Mouse (Mus musculus): Measurements from ENCODE around the gene Sox30.

The Sox30 gene

DNA sequence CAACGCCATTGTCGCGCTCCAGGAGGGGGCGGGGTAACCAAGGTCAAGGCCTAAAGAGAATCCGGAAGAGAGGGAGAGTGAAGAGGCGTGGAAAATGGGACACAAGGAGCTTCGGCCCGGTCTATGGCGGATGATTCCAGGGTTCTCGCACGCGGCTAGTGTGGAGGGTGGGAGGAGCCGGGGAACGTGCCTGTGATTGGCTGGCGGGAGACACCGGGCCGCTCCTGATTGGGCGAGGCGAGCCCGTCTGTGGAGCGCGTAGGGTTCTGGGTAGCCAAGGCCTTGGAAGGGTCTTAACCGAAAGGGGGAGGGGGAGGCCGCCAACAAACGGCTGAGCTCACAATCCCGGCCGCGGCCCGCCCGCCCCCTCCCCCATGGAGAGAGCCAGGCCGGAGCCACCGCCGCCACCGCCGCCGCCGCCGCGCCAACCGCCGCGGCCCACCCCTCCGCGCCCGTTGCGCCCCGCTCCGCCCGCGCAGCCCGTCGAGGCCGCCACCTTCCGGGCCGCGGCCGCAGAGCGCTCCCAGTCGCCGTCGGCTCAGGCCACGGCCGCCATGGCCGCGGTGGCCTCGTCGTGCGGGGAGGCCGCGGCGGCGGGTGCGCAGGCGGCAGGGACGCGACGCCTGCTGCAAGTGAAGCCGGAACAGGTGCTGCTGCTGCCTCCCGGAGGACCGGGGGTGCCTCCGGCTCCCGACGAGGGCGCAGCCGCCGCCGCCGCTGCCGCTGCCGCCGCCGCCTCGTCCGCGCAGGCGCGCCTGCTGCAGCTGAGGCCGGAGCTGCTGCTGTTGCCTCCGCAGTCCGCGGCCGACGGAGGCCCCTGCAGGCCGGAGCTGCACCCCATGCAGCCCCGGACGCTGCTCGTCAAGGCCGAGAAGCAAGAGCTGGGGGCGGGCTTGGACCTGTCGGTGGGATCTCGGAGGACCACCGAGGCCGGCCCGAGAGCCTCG lies at the start of gene Sox30:
TSS of gene Sox30 (plus strand) at position 365 of the 947 bp plus-strand sequence.
- peak; percentile 9 to 16 for DNase-seq (ENCODE audit: low spot score in 2 of 2)

DNA sequence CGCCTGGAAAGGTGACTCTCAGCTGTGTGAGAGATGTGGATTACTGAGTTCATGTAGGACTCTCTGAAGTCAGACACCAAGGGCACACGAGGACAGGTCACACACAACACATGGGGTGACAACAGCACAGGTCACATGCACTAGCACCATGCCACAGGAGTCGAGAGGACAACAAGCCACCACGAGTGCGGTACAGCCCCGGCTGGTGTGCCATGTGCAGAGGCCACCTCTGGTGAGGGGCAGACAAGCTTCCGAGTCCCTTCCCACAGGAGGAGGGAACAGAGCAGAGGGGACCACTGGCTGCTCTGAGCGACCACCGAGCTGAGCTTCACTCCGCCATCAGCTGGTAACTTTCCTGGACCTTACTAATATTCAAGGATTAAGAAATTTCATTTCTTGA lies 47.3 kb upstream of the Sox30 start:
- DNase-seq (ENCODE audit: low spot score in 2 of 2) = no peak

GRCm38 (mm10) chr11:45937478-45937877 lies 42.6 kb upstream of the Sox30 start:
- no peak for DNase-seq (ENCODE audit: low spot score in 2 of 2)

DNA sequence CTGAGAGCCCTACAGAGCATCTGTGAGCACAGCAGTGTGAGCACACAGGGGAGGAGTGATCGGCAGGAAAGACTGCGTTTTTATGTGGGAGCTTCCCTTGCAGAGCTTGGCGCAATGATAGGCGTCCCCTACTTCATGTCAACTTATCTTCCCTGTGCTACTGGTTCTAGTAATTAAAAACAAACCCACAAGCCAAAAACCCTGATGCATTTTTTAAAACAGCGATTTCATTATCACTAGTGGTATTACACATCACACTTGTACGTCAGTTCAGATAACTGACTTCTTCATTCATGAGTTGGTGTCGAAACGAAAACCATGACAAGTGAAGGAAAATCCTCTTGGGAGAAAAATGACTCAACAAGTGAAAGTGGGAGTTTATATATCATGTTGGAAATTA lies 41.2 kb upstream of the Sox30 start:
- DNase-seq (ENCODE audit: low spot score in 2 of 2) = no peak

GRCm38 (mm10) chr11:45942281-45942680 lies 37.8 kb upstream of the Sox30 start:
- no peak for DNase-seq (ENCODE audit: low spot score in 2 of 2)

DNA sequence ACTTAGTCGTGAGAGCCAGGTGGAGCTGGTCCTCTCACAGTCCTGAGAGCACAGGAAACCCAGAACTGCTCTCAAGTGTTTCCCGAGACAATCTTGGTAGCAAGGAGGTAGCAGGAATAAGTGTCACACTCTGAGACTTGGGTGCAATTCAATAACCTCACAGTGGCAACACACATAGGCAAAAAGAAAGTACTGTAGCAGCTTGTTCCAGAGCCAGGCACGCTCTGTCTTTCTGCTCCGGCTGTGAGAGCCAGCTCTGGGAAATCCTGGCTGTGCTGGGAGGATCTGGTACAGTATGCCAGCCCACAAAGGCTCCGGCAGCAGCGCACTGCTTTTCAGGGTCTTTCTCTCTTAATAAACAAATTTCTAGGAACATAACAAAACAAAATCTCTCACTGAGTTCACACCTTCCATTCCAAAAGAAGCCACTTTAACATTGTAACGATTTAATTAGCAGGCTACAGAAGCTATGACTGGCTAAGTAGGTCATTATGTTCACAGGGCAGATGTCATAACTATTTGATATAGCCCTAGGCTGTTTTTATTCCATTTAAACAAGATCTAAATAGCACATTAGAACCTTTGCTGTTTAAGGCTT lies 36.9 kb upstream of the Sox30 start:
- peak; percentile 61 to 77 for DNase-seq (ENCODE audit: low spot score in 2 of 2)

DNA sequence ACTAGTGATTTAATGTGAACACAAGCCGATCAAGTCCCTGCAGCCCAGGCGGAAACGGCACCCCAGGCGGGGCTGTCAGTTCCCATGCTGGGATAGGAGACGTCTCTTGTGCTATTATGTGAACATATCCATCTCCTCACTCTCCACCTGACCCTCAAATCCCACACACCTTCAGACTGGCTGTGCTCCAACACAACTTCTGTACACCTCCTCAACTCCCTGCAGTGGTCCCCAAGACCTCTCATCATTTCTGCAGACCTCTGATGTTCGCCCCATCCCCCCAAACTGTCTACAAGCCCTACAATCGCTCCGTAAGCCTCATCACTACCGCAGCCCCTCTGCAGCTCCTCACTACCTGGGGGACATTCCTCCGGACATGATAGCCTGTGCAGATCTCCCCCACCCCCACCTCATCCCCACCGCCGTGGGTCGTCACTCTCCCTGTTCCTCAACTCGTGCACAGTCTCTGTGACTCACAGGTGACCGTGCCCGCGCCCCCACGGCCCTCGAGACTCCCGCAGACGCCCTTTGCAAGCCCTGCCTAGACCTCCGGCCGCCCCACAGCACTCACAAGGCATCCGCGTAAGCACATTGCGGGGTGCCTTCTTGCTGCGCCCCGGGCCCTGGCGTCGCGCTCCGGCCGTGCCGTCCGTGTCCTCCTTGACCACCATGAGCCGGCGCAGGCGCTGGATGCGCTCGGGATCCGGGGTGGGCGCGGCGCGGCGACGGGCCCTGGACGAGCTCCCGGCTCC lies 36.0 kb upstream of the Sox30 start:
- no peak for DNase-seq (ENCODE audit: low spot score in 2 of 2)

GRCm38 (mm10) chr11:45944643-45945156 lies 35.4 kb upstream of the Sox30 start, which contains the start of gene Lsm11:
Gene Lsm11, minus strand, starts transcription at chr11:45944935.
- DNase-seq (ENCODE audit: low spot score in 2 of 2) = peak; percentile 90 to 91

DNA sequence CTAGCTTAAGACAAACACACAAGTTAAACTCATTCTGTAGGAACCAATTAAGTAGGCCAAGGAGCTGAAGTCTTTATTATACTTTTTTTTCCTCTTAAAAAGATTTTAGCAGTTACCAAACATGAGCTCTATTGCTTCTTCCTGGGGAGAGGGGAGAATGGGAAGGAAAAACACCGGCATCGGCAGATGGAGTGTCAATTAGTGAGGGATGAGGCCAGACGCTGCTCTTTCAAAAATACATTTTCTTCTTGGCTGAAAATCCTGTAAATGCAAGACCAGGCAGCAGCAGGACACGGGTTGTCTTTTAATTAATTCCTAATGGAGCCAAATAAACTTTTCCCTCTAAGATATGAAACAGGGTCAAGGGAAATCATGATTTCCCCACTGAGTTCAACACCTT lies 33.3 kb upstream of the Sox30 start:
- DNase-seq (ENCODE audit: low spot score in 2 of 2) = no peak

DNA sequence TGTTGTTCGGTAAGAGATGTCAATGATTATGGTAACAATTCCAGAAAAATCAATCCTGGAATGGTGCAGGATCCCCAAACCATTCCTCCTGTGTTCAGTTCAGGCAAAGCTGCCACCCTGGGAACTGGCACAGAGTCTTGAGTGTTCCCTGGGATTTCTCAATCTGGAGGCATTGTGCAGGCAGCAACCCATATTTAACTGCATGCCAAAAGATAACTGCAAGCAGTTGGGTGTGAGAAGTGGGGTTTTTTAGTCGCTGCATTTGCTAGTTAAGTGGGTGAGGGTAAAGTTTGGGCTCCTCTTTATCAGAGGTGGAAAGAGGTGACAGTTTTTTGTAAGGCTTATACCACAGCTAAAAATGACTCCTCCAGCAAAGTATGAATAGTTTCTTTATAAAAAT lies 32.6 kb upstream of the Sox30 start:
- peak; percentile 30 to 62 for DNase-seq (ENCODE audit: low spot score in 2 of 2)

GRCm38 (mm10) chr11:45955127-45955627 lies 24.9 kb upstream of the Sox30 start, which contains the start of gene Thg1l:
Gene Thg1l, minus strand, starts transcription at chr11:45955494.
- DNase-seq (ENCODE audit: low spot score in 2 of 2) = peak; percentile 89 to 90

DNA sequence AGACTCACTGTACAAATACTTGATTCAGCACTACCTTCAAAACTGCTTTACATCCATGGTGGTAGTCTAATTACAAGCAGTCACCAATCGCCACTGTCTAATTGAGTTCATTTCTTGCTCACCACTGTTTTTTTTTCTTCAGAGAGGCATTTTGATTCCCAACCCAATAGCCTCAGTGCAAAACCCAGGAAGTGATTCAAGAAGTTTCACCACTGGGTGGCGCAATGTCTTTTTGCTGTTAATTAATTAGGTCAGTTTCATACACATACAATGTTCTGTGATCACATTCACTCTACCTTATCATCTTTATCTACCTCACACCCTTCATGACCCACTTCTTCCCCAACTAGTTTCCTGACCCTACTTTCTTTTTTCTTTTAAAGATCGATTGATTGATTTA lies 20.5 kb upstream of the Sox30 start:
- no peak for DNase-seq (ENCODE audit: low spot score in 2 of 2)

DNA sequence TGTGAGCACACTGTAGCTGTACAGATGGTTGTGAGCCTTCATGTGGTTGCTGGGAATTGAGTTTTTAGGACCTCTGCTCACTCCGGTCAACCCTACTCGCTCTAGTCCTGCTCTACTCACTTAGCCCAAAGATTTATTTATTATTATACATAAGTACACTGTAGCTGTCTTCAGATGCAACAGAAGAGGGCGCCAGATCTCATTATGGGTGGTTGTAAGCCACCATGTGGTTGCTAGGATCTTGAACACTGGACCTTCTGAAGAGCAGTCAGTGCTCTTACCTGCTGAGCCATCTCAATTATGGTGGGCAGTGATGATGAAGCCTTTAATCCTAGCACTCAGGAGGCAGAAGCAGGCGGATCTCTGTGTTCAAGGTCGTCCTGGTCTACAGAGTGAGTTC lies 20.1 kb upstream of the Sox30 start:
- no peak for DNase-seq (ENCODE audit: low spot score in 2 of 2)

DNA sequence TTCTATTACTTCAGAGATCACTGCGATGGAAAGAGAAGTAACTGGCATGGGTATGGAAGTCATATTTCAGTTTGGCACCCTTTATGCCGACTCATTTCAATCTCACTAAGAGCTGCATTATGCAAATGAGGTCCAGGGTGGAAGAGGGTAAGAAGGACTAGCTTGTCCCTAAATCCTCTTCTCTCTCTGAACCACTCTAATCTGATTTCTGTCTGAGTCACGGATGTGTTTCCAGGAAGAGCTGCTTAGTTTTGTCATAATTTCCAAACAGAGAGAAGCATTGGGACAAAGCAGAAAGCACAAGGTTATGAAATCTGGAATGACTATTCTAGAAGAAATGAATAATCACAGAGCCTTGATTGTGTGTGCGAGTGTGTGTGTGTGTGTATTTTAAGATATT lies 13.2 kb upstream of the Sox30 start:
- DNase-seq (ENCODE audit: low spot score in 2 of 2) = no peak

DNA sequence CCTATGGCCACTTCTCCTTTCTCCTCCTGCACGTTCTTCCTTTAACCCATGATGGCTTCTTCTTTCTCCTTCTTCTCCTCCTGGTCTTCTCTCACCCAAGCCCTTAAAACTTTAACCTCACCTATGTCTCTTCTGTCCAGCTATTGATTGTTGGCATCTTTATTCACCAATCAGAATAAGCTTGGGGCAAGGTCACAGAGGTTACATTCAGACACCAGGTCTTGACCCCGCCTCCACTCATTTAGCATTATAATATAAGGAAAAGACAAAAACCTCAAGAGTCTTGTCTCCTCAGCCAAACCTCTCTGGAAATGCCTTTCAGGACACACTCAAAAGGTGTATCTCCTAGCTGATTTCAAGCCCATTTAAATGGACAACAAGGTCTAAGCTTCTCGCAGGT lies 11.6 kb upstream of the Sox30 start:
- no peak for DNase-seq (ENCODE audit: low spot score in 2 of 2)

DNA sequence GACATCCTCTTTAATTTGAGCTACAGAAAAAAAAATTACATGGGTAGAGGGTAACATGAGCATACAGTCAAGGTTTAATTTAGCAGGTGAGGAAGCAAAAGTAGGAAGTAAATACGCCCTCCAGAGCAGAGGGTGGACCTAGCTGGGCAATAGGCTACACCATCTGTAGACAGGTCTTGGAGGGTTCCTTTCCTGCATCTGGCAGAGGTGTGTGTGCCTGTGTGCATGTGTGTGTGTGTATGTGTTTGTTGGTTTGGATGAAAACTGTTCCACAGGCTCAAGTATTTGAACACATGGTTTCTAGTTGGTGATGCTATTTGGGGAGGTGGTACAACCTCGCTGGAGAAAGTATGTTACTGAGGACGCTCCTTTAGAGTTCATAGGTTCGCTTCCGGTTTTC lies 6.5 kb upstream of the Sox30 start:
- DNase-seq (ENCODE audit: low spot score in 2 of 2) = no peak

- DNase-seq (ENCODE audit: low spot score in 2 of 2) = no peak
Observed at GRCm38 (mm10) chr11:45974466-45974865, 5.6 kb upstream of the Sox30 start.

DNA sequence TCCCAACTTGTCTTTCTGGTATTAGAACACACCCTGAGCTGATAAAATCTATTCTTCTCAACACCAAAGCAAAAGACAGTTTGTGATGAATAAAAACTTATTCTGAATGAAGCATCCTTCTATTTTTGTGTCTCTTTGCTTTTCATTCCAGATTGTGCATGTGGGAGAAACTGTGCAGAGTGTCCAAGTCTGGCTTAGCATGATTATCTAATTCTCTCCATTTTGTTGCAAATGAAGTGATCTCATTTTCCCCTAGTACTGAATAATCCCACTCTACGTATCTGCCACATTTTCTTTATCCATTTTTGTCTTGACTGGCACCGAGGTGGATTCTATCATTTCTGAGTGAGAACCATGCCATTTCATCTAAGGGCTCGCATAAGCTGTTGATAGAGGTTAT lies 4.0 kb upstream of the Sox30 start:
- DNase-seq (ENCODE audit: low spot score in 2 of 2) = peak; percentile 11 to 13

GRCm38 (mm10) chr11:45980893-45981253 lies 763 bp downstream of the Sox30 start:
- DNase-seq (ENCODE audit: low spot score in 2 of 2) = no peak

GRCm38 (mm10) chr11:45991604-45992003 lies 11.5 kb downstream of the Sox30 start:
- no peak for DNase-seq (ENCODE audit: low spot score in 2 of 2)

GRCm38 (mm10) chr11:45992087-45992486 lies 12.0 kb downstream of the Sox30 start:
- no peak for DNase-seq (ENCODE audit: low spot score in 2 of 2)

DNA sequence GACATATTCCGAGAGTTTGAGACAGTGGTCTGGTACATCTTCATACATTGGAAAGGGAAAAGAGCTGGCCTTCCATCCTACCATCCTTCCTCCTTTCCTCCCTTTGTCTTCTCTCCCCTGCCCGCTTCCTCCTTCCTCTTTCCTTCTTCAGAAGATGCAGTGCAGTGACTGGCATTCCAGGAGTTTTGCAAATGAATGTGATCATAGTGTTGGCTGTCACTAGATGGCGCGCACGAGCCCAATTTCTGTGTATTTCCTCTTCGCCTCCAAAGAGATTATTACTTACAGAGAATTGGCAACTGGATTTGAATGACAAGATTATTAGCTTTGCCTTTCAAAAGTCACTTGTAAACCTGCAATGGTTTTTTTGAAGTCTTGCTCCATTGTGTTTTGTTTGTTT lies 36.0 kb downstream of the Sox30 start:
- DNase-seq (ENCODE audit: low spot score in 2 of 2) = peak; percentile 23 to 34
